Mouse (Mus musculus): ENCODE results near the gene Dstn. TPM values are rescaled to one million over a fixed set of nuclear protein-coding genes. Genes with fewer than 3 reads are reported as not detected.

Gene Dstn
- total RNA-seq, 4 experiments from 2014 or later = 129 to 151 (median 143) TPM

DNA sequence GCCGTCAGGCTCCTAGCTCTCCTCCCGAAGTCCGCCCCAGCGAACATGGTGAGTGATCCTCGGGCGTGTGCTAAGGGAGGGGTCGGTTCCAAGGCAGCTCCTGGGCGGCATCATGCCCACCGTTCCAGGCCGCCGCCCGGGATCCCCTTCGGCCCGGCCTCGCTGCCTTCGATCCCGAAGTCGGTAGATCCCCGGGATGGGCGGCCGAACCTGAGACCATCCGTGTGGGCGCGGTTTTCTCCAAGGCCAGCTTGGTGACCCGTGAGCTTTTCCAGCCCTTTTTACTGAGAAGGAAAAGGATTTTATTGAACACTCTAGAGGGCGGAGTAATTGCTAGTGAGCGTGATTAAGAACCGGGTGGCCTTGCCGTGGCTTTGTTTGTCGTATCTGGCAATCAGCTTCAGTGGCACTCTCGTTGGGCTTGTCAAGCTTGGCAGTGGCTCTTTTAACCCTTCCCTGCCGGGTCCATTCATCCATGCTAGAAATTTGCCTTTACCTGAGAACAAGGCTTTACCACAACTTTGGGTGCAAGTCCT is 548 bp downstream of the Dstn start:
- DNase-seq (ENCODE audit: low spot score) = no peak

GRCm38 (mm10) chr2:143916229-143916628 is 1.1 kb downstream of the Dstn start:
- DNase-seq (ENCODE audit: low spot score) = no peak

DNA sequence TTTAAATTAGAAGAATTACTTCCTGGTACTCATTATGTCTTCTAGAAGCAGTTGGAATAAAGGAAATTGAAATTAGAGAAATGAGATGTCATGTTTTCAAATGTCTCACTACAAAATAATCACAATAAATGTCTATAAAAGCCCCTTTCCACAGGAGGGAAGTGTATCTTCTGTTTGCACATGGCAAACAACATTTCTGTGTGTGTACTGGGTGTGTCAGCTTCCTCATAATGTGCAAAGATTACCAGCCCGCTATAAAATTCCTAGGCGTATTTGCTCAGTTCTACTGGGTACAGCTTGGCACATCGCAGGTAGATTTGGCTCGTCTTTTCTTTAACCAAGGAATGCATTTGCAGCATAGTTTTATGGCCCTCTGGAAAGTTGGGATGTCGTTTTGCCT is 2.5 kb downstream of the Dstn start:
- no peak for DNase-seq (ENCODE audit: low spot score)

DNA sequence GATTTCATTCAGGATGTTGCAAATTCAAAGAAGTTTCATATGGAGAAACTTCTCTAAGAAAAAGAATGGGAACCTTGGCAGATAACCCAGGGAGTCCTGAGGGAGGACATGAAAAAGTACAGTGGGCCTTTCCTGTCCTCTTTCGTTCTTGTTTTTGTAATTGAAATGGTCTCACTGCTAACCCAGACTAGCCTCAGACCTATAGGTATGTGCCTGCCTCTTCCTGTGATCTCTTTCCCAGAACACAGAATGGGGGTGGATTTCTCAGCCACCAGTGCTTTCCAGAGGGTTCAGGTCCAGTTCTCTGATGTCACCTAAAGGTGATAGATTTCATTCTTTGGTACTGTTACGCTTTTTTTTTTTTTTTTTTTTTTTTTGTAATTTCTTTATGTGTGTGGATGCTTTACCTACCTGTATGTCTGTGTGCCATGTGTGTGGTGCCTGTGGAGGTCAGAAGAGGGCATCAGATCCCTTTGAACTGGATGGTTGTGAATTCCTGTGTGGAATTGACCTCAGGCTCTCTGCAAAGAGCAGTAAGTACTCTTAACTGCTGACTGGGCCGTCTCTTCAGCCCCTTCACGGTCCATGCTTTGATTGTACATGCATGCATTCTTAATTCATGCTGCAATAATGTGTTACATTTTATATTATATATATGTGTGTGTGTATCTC is 3.8 kb downstream of the Dstn start:
- no peak for DNase-seq (ENCODE audit: low spot score)

- DNase-seq (ENCODE audit: low spot score) = no peak
These were observed 9.0 kb downstream of the Dstn start for GRCm38 (mm10) chr2:143924085-143924484.

DNA sequence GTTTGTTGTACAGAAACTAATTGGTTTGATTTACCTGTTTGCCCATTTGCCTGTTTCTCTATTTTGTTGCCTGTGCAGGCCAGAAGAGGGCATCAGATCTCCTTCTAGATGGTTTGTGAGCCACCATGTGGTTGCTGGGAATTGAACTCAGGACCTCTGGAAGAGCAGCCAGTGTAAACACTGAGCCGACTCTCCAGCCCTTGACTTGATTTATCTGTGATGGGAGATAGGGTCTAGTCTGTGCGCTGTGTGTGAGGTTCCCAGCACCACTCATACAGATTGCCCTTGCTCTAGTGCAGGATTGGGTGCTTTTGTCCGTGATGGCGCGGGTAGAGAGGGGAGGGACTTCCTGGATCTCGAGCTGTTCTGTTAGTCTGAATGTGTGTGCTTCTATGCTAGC is 10.7 kb downstream of the Dstn start:
- no peak for DNase-seq (ENCODE audit: low spot score)

- no peak for DNase-seq (ENCODE audit: low spot score)
These were observed 14.6 kb downstream of the Dstn start for GRCm38 (mm10) chr2:143929607-143930311.

DNA sequence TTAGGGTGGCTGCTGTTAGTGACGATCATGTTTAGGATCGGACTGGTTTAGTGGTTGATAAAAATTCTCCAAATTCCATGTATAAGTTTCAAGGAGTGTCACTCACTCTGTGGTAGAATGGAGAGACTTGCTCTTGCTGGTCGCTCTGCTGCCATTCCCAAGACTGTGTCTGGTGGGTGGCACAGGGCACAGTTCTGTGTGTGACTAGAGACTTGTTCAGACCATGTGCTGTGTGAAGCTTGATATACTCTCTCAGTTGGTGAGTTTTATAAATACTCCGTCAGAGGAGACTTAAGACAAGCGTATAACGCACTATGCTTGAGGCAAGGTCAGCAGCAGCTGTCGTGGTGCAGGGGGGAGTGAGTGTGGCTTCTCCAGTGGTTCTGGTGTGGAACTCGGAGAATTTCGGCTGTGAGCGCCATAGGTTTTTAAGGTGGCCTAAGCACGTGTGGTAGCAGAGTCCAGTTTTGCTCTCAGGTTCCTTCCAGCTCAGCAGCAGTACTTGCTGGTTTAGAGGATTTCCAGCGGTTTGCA is 17.3 kb downstream of the Dstn start:
- no peak for DNase-seq (ENCODE audit: low spot score)

GRCm38 (mm10) chr2:143933516-143933915 is 18.4 kb downstream of the Dstn start:
- DNase-seq (ENCODE audit: low spot score) = no peak

GRCm38 (mm10) chr2:143934439-143934838 is 19.3 kb downstream of the Dstn start:
- no peak for DNase-seq (ENCODE audit: low spot score)

DNA sequence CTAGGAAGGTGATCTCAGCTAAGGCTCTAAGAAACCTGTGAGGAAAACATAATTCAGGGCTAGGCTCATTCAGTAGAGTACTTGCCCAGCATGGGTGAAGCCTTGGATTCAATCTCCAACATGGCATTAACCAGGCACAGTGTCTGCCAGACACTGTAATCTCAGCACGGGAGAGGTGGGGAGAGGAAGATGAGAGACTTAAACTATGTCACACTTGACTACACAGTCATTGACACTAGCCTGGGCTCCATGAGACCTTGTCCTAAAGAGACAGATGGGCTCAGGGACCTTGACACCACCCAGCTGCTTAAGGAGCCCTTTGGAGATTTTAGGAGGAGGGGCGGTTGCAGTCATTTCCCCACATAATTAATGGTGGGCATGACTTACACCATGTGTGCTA is 22.7 kb downstream of the Dstn start:
- DNase-seq (ENCODE audit: low spot score) = no peak

GRCm38 (mm10) chr2:143940406-143940805 is 25.3 kb downstream of the Dstn start:
- no peak for DNase-seq (ENCODE audit: low spot score)

DNA sequence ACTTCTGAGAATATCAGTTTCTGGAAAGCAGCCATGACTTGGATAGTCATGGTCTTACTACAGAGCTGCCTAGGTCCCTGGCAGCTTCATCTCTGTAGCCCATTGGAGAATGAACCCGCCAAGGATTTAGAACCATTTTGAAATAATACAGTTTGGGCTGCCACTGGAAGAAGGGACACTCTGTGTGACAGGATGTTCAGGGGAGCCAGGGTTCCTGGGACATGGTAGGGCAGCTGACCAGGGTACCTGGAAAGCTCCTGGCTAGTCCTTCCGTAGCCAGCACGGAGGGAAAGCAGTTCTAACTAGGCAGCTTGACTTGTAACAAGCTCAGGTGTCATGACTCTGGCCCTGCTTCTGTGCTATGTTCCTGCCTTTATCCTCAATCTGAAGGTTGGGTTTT is 29.7 kb downstream of the Dstn start:
- no peak for DNase-seq (ENCODE audit: low spot score)

- DNase-seq (ENCODE audit: low spot score) = no peak
These were observed 30.5 kb downstream of the Dstn start for GRCm38 (mm10) chr2:143945466-143946075.

DNA sequence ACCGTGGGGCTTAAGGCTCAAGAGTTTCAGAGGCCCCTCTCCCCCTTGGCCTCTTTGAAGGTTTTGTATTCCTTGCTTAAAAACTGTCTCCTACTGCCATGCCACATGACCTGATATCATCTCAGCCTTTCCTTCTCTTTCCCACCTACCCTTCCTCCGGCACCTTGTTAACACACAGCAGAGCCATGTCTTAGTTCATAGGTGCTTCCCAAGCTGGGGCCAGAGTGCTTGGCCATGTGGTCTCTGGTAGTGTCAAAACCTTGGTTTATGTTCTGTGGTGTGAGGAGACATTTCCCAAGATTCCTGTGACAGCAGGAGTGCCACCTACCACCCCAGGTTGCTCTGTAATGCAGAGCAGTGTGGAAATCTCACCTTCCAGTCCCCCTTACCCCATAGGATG is 31.3 kb downstream of the Dstn start:
- no peak for DNase-seq (ENCODE audit: low spot score)

DNA sequence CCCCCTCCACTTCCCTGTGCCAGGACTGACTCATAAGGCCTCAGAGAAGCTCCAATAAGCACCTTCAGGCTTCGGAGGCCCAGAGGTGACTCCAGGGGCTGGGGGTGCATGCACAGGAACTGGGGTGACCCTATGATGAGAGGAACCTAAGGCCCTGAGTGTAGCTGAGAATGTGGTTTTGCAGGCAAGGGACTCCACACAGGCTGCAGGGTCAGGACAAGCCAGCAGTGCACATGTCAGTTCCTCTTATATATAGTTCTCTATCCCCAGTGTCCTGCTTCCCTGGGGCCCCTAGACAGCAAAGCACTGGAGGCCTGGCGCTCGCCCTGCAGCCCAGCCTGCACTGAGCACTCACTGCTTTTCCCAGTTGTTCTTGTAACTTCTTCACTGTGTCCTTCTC is 32.9 kb downstream of the Dstn start:
- DNase-seq (ENCODE audit: low spot score) = no peak

DNA sequence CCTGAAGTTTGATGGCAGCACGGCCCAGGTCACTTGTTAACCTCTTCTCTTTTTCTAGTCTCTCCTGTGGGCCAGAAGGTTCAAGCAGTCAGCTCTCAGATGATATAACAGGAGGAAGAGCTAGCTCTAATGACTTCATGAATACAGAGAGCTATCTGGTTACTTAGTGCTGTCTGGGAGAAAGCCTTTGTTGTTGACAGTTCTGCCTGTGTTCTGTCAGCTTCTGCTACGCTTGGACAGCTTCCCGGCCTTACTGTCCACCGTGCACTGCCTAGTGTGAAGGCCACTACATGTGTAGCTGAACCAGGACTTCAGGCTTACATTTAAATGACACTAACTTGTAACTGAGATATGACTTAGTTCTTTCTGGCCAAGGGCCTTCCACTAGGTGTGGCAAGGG is 33.3 kb downstream of the Dstn start:
- DNase-seq (ENCODE audit: low spot score) = peak; percentile 49

GRCm38 (mm10) chr2:143949217-143949616 is 34.1 kb downstream of the Dstn start:
- DNase-seq (ENCODE audit: low spot score) = no peak

GRCm38 (mm10) chr2:143950290-143951027 is 35.3 kb downstream of the Dstn start:
- no peak for DNase-seq (ENCODE audit: low spot score)

DNA sequence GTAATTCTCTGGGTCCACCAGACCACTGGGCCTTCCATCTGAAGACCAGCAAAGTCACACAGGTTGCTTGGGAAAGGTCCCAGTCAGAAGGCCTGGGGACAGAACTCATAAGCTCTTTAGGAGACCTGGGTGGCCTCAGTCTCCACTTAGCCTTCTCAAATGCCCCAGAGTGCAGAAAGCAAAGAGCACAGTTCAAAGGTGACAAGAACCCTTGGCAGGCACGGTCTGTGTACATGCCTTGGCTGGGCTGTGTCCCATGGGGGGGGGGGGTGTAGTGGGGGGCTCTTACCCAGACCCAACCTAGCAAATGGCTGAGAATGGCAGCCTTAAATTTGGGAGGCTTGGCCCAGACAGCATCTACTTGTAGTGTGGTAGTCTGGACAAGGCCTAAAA is 35.9 kb downstream of the Dstn start:
- no peak for DNase-seq (ENCODE audit: low spot score)

DNA sequence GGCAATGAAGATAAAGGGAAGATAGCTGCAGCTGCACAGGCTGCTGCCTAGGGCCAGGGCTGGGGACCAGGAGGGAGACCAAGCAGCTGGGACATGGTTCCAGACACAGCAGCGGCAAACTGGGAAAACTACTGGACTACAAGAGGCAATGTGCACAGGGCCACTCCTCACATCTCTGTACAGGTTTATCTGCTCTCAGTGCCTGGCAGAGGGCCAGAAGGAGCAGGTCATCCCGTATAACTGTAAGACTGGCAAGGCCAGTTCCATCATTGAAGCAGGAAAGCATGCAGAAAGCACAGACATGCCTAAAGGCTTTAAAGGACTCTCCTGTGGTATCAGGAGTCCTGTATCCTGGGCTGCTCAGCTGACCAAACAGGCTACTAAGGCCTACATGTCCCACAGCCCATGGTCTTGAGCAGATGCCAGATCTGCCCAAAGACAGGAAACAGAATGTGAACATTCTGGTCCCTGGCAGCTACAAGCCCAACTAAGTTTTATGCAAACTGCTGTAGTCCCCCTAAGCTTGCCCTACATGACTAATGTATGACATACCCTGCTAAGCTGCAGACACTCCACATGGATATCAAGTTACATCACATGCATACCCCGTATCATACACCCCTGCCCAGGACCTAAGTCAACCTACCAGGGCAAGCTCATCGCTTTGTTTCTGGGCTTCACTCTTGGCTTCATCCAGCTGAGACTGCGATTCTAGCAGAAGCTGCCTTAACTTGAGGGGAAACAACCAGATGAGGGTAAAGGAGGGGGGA is 36.6 kb downstream of the Dstn start:
- peak; percentile 24 for DNase-seq (ENCODE audit: low spot score)
